Mouse (Mus musculus): ENCODE data around the gene Amt. TPM values are rescaled to one million over a fixed set of nuclear protein-coding genes. Genes with fewer than 3 reads are reported as not detected.

Amt gene
- polyA plus RNA-seq, 1 experiment: 2.6 TPM

- Histone ChIP-seq H3K27ac (ENCODE audit: insufficient read depth, low read length) (peak overlapping the region; percentile 98), H3K4me3 (ENCODE audit: insufficient read depth, low read length) (no peak overlapping the region), H3K4me1 (ENCODE audit: control insufficient read depth, insufficient read depth, low read length) (peaks cover 9% of the 10 kb centered on the region)
- no peak for TF ChIP-seq POLR2A (IDR thresholded peaks at IDR 0.05; ENCODE audit: low read depth, low read length)
Observed at GRCm38 (mm10) chr9:108343331-108343730, 46.7 kb downstream of the Amt start.

- Histone ChIP-seq H3K27ac (ENCODE audit: insufficient read depth, low read length) (no peak overlapping the region), H3K4me1 (ENCODE audit: control insufficient read depth, insufficient read depth, low read length) (peaks cover 9% of the 10 kb centered on the region), H3K4me3 (ENCODE audit: insufficient read depth, low read length) (no peak overlapping the region)
- TF ChIP-seq POLR2A (IDR thresholded peaks at IDR 0.05; ENCODE audit: low read depth, low read length) (no peak), CTCF (IDR thresholded peaks at IDR 0.05; ENCODE audit: borderline replicate concordance, insufficient read depth, low read length) (no peak)
Observed at GRCm38 (mm10) chr9:108343835-108344234, 47.2 kb downstream of the Amt start.

- H3K4me3 ChIP-seq (ENCODE audit: insufficient read depth, low read length): no peak overlapping the region
- H3K27ac ChIP-seq (ENCODE audit: insufficient read depth, low read length): no peak overlapping the region
- peaks cover 9% of the 10 kb centered on the region for H3K4me1 ChIP-seq (ENCODE audit: control insufficient read depth, insufficient read depth, low read length)
- TF ChIP-seq CTCF (IDR thresholded peaks at IDR 0.05; ENCODE audit: borderline replicate concordance, insufficient read depth, low read length) (no peak), POLR2A (IDR thresholded peaks at IDR 0.05; ENCODE audit: low read depth, low read length) (no peak)
Observed at GRCm38 (mm10) chr9:108344471-108344870, 47.8 kb downstream of the Amt start.

- Histone ChIP-seq H3K27ac (ENCODE audit: insufficient read depth, low read length) (peak overlapping the region; percentile 85), H3K4me3 (ENCODE audit: insufficient read depth, low read length) (peak overlapping the region; percentile 56), H3K4me1 (ENCODE audit: control insufficient read depth, insufficient read depth, low read length) (peaks cover 3% of the 10 kb centered on the region)
- TF ChIP-seq CTCF (IDR thresholded peaks at IDR 0.05; ENCODE audit: borderline replicate concordance, insufficient read depth, low read length) (no peak), POLR2A (IDR thresholded peaks at IDR 0.05; ENCODE audit: low read depth, low read length) (no peak)
Observed at GRCm38 (mm10) chr9:108347024-108347423, 50.4 kb downstream of the Amt start.

GRCm38 (mm10) chr9:108347540-108348289, 51.1 kb downstream of the Amt start, which contains the start of gene Usp4:
Usp4 (plus strand) TSS chr9:108347853.
- no peaks in the 10 kb centered on the region for H3K4me1 ChIP-seq (ENCODE audit: control insufficient read depth, insufficient read depth, low read length)

GRCm38 (mm10) chr9:108348290-108348680, 51.6 kb downstream of the Amt start:
- Histone ChIP-seq H3K27ac (ENCODE audit: insufficient read depth, low read length) (peak overlapping the region; percentile 97), H3K4me1 (ENCODE audit: control insufficient read depth, insufficient read depth, low read length) (no peaks in the 10 kb centered on the region), H3K4me3 (ENCODE audit: insufficient read depth, low read length) (peak overlapping the region; percentile 84)
- TF ChIP-seq POLR2A (IDR thresholded peaks at IDR 0.05; ENCODE audit: low read depth, low read length) (no peak), CTCF (IDR thresholded peaks at IDR 0.05; ENCODE audit: borderline replicate concordance, insufficient read depth, low read length) (no peak)

More at GRCm38 (mm10) chr9:108347540-108348289, 51.1 kb downstream of the Amt start, which contains the start of gene Usp4:
- H3K27ac ChIP-seq (ENCODE audit: insufficient read depth, low read length): peak within 1 kb of the TSS; percentile 97
- TF ChIP-seq CTCF (IDR thresholded peaks at IDR 0.05; ENCODE audit: borderline replicate concordance, insufficient read depth, low read length) (no peak), POLR2A (IDR thresholded peaks at IDR 0.05; ENCODE audit: low read depth, low read length) (peak; percentile 79)
- H3K4me3 ChIP-seq (ENCODE audit: insufficient read depth, low read length): peak within 1 kb of the TSS; percentile 84

- no peak overlapping the region for H3K27ac ChIP-seq (ENCODE audit: insufficient read depth, low read length)
- TF ChIP-seq POLR2A (IDR thresholded peaks at IDR 0.05; ENCODE audit: low read depth, low read length) (no peak), CTCF (IDR thresholded peaks at IDR 0.05; ENCODE audit: borderline replicate concordance, insufficient read depth, low read length) (no peak)
- no peak overlapping the region for H3K4me3 ChIP-seq (ENCODE audit: insufficient read depth, low read length)
- H3K4me1 ChIP-seq (ENCODE audit: control insufficient read depth, insufficient read depth, low read length): no peaks in the 10 kb centered on the region
Observed at GRCm38 (mm10) chr9:108349727-108350126, 53.1 kb downstream of the Amt start.

Other genes with a start within 250 kb of the Amt start
- gene Gmppb, start 247.6 kb upstream of the Amt start, polyA plus RNA-seq (2011; ENCODE audit: insufficient read length, low read depth, missing spikeins): 32.3 and 33.5 TPM in 2 replicates
- gene Amigo3, start 243.7 kb upstream of the Amt start, polyA plus RNA-seq (2011; ENCODE audit: insufficient read length, low read depth, missing spikeins): 3.0 and 3.4 TPM in 2 replicates
- gene Mst1, start 216.4 kb upstream of the Amt start, polyA plus RNA-seq (2011; ENCODE audit: insufficient read length, low read depth, missing spikeins): not detected in 2 replicates
- gene Rnf123, start 213.5 kb upstream of the Amt start, polyA plus RNA-seq (2011; ENCODE audit: insufficient read length, low read depth, missing spikeins): 26.4 and 31.4 TPM in 2 replicates
- 53.4 and 63.9 TPM in 2 replicates for gene Apeh, start 202.2 kb upstream of the Amt start, polyA plus RNA-seq (2011; ENCODE audit: insufficient read length, low read depth, missing spikeins)
- 0.08 and 0.25 TPM in 2 replicates for gene Bsn, start 106.5 kb upstream of the Amt start, polyA plus RNA-seq (2011; ENCODE audit: insufficient read length, low read depth, missing spikeins)
- 102 and 109 TPM in 2 replicates for gene Dag1, start 32.9 kb upstream of the Amt start, polyA plus RNA-seq (2011; ENCODE audit: insufficient read length, low read depth, missing spikeins)
- gene Nicn1, start 6.4 kb upstream of the Amt start, polyA plus RNA-seq (2011; ENCODE audit: insufficient read length, low read depth, missing spikeins): 36.5 and 49.6 TPM in 2 replicates
- gene Rhoa, start 9.3 kb downstream of the Amt start, polyA plus RNA-seq (2011; ENCODE audit: insufficient read length, low read depth, missing spikeins): 575 and 590 TPM in 2 replicates
- 22.9 and 24.5 TPM in 2 replicates for gene Tcta, start 9.3 kb downstream of the Amt start, polyA plus RNA-seq (2011; ENCODE audit: insufficient read length, low read depth, missing spikeins)
- 328 and 399 TPM in 2 replicates for gene Gpx1, start 42.0 kb downstream of the Amt start, polyA plus RNA-seq (2011; ENCODE audit: insufficient read length, low read depth, missing spikeins)
- gene Usp4, start 51.0 kb downstream of the Amt start, polyA plus RNA-seq (2011; ENCODE audit: insufficient read length, low read depth, missing spikeins): 93.4 and 102 TPM in 2 replicates
- 0.63 TPM in 1 of 2 replicates, not detected in the other for gene 1700102P08Rik, start 96.0 kb downstream of the Amt start, polyA plus RNA-seq (2011; ENCODE audit: insufficient read length, low read depth, missing spikeins)
- gene Ccdc36, start 131.6 kb downstream of the Amt start, polyA plus RNA-seq (2011; ENCODE audit: insufficient read length, low read depth, missing spikeins): 0.22 TPM in 1 of 2 replicates, not detected in the other
- not detected in 2 replicates for gene BC048562, start 139.6 kb downstream of the Amt start, polyA plus RNA-seq (2011; ENCODE audit: insufficient read length, low read depth, missing spikeins)
- 18.3 and 19.8 TPM in 2 replicates for gene Ccdc71, start 163.7 kb downstream of the Amt start, polyA plus RNA-seq (2011; ENCODE audit: insufficient read length, low read depth, missing spikeins)
- gene Klhdc8b, start 164.7 kb downstream of the Amt start, polyA plus RNA-seq (2011; ENCODE audit: insufficient read length, low read depth, missing spikeins): 6.5 and 8.3 TPM in 2 replicates
- 118 and 152 TPM in 2 replicates for gene Lamb2, start 182.9 kb downstream of the Amt start, polyA plus RNA-seq (2011; ENCODE audit: insufficient read length, low read depth, missing spikeins)
- gene Usp19, start 193.7 kb downstream of the Amt start, polyA plus RNA-seq (2011; ENCODE audit: insufficient read length, low read depth, missing spikeins): 77.0 and 80.7 TPM in 2 replicates
- gene Qars, start 210.9 kb downstream of the Amt start, polyA plus RNA-seq (2011; ENCODE audit: insufficient read length, low read depth, missing spikeins): 261 and 263 TPM in 2 replicates
- 113 and 133 TPM in 2 replicates for gene Qrich1, start 220.0 kb downstream of the Amt start, polyA plus RNA-seq (2011; ENCODE audit: insufficient read length, low read depth, missing spikeins)

All from embryonic fibroblast, embryonic 13.5 days (primary cell).